Mouse (Mus musculus) heart, postnatal 0 days (tissue): Measurements from ENCODE around the gene Pak6.

ENCODE experiments used
- CTCF ChIP-seq: IDR thresholded peaks from 2 replicates; pipeline ENCODE4 v1.5.1; 2016; ENCODE audit warnings: antibody characterized with exemption, control low read depth, low read depth
- EP300 ChIP-seq: IDR thresholded peaks from 2 replicates; pipeline ENCODE4 v1.6.1; 2016; ENCODE audit warnings: antibody characterized with exemption, low read depth

GRCm38 (mm10) chr2:118725511-118725910 lies 62.4 kb downstream of the Pak6 start:
- TF ChIP-seq CTCF (no peak), EP300 (no peak)
